Mouse (Mus musculus) ovary, adult 10 weeks (tissue): ENCODE data around the gene Aph1a. TPM values are rescaled to one million over a fixed set of nuclear protein-coding genes. Genes with fewer than 3 reads are reported as not detected.

Source experiments
- polyA plus RNA-seq: library from polyadenylated mRNA; stranded (reverse); fragments of 350-450 nt; fragmentation: Illumina TruSeq; extraction: RNeasy Lipid Tissue Mini Kit (QIAGEN cat#74804); gene quantifications from one replicate; pipeline ENCODE4 v1.2.3, GENCODE M21; 2014

The Aph1a gene
- polyA plus RNA-seq = 29.7 TPM

GRCm38 (mm10) chr3:95893606-95894316 lies at the start of gene Aph1a:
Gene Aph1a, plus strand, starts transcription at chr3:95893969.

DNA sequence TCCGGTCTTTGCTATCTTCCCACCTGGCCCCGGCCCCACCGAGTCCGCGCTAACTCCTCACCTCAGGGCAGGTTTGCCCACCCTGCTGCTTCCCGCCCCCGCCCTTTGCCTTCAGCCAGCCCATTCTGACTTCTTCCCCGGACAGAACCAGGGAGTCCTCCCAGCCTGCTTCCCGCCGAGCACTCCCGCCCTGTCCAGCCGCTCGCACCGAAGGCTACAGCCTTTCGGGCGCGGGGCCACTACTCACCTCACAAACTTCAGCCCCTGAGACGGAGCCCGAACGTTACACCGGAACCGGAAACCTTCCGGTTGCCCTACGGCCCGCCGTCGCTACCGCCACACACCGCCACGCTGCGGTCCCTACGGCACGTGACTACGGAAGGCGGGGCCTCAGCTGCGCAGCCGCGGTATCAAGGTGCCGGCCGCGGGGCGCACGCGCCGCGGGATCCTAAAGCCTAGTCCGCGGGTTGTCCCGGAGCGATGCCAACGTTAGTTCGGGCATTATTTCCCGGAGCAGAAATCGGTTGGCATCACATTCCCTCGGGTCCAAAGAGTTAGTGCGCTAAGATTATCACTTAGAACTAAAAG lies 38.2 kb upstream of the Aph1a start, which contains the start of gene Prpf3:
Prpf3 (minus strand) TSS at position 384 of the 588 bp plus-strand sequence.

GRCm38 (mm10) chr3:95871392-95871867 lies 22.3 kb upstream of the Aph1a start, which contains the start of gene Mrps21:
Gene Mrps21, minus strand, starts transcription at chr3:95871519.

DNA sequence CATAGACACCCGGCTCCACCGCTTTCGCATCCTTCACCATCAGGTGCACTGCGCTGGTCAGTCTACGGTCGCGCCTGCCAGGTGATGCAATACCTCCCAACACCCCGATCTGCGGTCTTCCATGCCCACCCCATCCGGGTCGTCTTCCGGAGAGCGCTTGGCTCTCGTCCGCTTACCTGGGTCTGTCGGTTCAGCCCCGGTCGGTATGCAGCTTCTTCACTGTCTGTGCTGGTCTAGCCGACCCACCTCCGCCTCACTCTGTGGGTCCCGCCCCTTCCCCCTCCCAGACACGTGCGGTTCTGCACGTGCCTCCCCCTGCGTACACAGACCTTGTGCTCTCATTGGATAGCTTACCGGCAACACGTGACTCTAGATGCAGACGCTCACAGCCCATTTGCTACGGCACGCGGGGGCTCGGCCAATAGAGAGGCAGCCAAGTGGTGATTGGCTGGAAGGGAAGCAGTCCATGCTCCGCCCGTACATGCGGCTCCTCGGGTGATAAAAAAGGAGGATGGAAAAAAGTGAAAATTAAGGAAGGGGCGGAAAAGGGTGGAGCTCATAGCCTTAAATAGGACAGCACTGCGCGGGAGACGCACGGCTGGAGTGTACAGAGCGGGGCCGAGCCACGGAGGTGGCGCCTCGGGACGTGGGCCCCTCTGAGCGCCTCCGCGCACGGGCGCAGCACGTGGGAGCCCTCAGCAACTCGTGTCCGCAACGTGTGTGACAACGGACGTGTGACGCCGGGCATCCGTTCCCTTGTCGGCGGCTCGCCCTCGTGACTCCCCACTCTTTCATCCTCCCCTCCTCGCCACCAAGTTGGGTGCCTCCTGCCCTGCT lies 11.6 kb upstream of the Aph1a start, which contains the start of gene Ciart:
Ciart (minus strand) TSS at position 273 of the 837 bp plus-strand sequence.

GRCm38 (mm10) chr3:95891211-95892065 lies 2.3 kb upstream of the Aph1a start, which contains the start of gene BC028528:
Gene BC028528, minus strand, starts transcription at chr3:95892005.

DNA sequence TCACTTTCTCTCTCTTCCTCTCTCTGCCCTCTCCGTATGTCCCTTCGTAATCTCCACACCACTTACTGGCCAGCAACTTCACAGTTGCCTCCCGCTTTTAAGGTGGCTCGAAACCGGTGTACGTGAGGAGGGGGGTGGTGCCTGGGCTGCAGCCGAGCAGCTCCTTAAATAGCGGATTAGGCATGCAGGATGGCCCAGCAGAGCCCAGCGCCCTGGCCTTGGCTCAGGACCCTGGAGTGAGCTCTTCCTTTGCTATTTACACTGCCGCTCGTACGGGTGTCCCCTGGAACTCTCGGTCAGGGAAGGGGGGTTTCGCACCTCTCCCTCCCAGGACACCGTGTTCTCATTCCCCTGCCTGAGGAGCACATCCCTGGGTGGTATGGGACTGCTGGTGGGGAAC lies 10.8 kb downstream of the Aph1a start, which contains the start of gene Car14:
Car14 (minus strand) TSS at position 124 of the 400 bp plus-strand sequence.

DNA sequence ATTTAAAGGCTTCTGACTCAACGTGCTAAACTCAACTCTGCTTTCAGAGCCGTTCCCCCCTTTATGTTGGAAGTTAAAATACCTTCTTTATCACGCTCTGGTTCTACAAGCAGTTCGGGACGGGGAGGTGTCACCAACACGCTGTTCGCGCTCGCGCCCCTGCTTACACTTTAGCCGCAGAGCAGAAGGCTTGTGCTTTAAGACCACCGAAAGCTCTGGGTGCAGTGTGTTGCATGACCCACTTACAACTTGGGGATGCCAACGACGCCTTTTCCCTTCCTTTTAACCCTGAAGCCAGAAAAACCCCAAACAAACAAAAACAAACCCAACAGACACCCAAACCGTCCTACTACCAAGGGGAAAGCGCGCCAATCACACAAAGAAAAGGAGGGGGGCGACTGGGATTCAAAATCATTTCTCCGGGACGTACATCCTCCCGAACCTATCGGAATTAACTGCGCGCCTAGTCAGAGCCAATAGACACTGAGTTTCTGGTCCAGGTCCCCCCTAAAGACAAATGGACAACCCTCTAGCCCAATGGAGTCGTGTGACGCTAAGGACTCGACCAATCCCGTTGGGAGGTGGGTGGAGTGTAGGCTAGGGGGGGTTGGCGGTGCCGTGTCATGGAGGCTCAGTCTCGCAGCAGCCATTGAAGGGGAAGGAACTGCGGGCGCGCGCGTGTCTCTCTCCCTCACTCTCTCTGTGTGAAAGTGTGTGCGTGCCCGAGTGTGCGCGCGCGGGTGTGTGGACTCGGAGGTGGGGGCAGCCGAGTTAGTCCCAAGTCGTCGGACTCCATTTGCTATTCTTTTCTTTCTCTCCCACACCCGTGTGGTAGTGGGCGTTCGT lies 35.1 kb downstream of the Aph1a start, which contains the start of gene Anp32e:
Anp32e (plus strand) TSS at position 589 of the 846 bp plus-strand sequence.

Other genes starting within 250 kb of the Aph1a start
- 288 TPM for gene Mcl1, start 235.2 kb upstream of the Aph1a start, polyA plus RNA-seq
- 0.51 TPM for gene Adamtsl4, start 206.1 kb upstream of the Aph1a start, polyA plus RNA-seq
- gene Ecm1, start 154.4 kb upstream of the Aph1a start, polyA plus RNA-seq = 5.2 TPM
- gene Tars2, start 133.8 kb upstream of the Aph1a start, polyA plus RNA-seq = 10.5 TPM
- gene Rprd2, start 75.1 kb upstream of the Aph1a start, polyA plus RNA-seq = 90.5 TPM
- 31.2 TPM for gene Prpf3, start 38.1 kb upstream of the Aph1a start, polyA plus RNA-seq
- 10.7 TPM for gene Mrps21, start 22.4 kb upstream of the Aph1a start, polyA plus RNA-seq
- gene Ciart, start 11.7 kb upstream of the Aph1a start, polyA plus RNA-seq = 2.7 TPM
- gene BC028528, start 2.0 kb upstream of the Aph1a start, polyA plus RNA-seq = 70.0 TPM
- gene Car14, start 10.7 kb downstream of the Aph1a start, polyA plus RNA-seq = 157 TPM
- gene Anp32e, start 35.3 kb downstream of the Aph1a start, polyA plus RNA-seq = 276 TPM
- gene Plekho1, start 102.0 kb downstream of the Aph1a start, polyA plus RNA-seq = 12.5 TPM
- gene Vps45, start 164.5 kb downstream of the Aph1a start, polyA plus RNA-seq = 51.8 TPM
- 30.3 TPM for gene Otud7b, start 210.6 kb downstream of the Aph1a start, polyA plus RNA-seq